ENCODE assay signal across 21 mouse cellular contexts in genomic region chr6:84327306-84328029, GRCm38 (mm10).
DNase-seq lines count a peak whose midpoint lies in the region; ATAC-seq and TF ChIP-seq lines count a peak whose summit lies in the region.
"Had no signal": no experiment of that assay in that cellular context is flagged by ENCODE, and none has a peak within 500 bp of the region (broad histone marks: within the 10 kb centered on the region; RNA-seq: fewer than 3 reads in every experiment).

No protein-coding gene starts in this region.

- intact Hi-C loops in left cerebral cortex, adult 2 months (cut with DNase I), result loop anchor here (10.0 kb wide), 2 partner anchors 407 to 587 kb away; no protein-coding TSS in a partner anchor
- intact Hi-C loops in left cerebral cortex, postnatal 36 days (cut with DNase I), result no loop called here

- H3K4me1 ChIP-seq in lung, embryonic 14.5 days (ENCODE audit: insufficient read depth), result no peaks in the 10 kb centered on the region
- H3K4me1 ChIP-seq in lung, postnatal 0 days (ENCODE audit: insufficient read depth, low read depth, low read length), result peaks cover 2% of the 10 kb centered on the region; the same call in 1 of the 2 replicates
- H3K4me1 ChIP-seq: forebrain, embryonic 12.5 days had no signal

- H3K27me3 ChIP-seq in lung, embryonic 14.5 days (ENCODE audit: insufficient read depth, low read length), result no peaks in the 10 kb centered on the region
- H3K27me3 ChIP-seq in lung, postnatal 0 days (replicated peaks; ENCODE audit: insufficient read depth, low read length), result no peaks in the 10 kb centered on the region
- H3K27me3 ChIP-seq: forebrain, embryonic 12.5 days had no signal

- no peak overlapping the region for H3K9ac ChIP-seq in lung, embryonic 14.5 days
- H3K9ac ChIP-seq in lung, postnatal 0 days (replicated peaks; ENCODE audit: low read depth), result no peak overlapping the region
- H3K9ac ChIP-seq: forebrain, embryonic 12.5 days; limb, embryonic 13.5 days had no signal

- no peak overlapping the region for H3K4me3 ChIP-seq in lung, embryonic 14.5 days (ENCODE audit: low read depth, low read length)
- H3K4me3 ChIP-seq in lung, postnatal 0 days (ENCODE audit: low read depth, low read length), result no peak overlapping the region
- H3K4me3 ChIP-seq in left cerebral cortex, adult 2 months, result no peak overlapping the region
- H3K4me3 ChIP-seq: forebrain, embryonic 12.5 days; hindbrain, embryonic 10.5 days; limb, embryonic 13.5 days; megakaryocyte, embryonic 14.5 days had no signal

- H3K4me2 ChIP-seq in lung, embryonic 14.5 days, result no peak overlapping the region
- no peak overlapping the region for H3K4me2 ChIP-seq in lung, postnatal 0 days (replicated peaks; ENCODE audit: low read depth, low read length)
- H3K4me2 ChIP-seq: forebrain, embryonic 12.5 days; limb, embryonic 13.5 days had no signal

- H3K9me3 ChIP-seq in lung, embryonic 14.5 days (ENCODE audit: low read depth, low read length), result no peaks in the 10 kb centered on the region
- H3K9me3 ChIP-seq in lung, postnatal 0 days (ENCODE audit: low read length), result no peaks in the 10 kb centered on the region
- H3K9me3 ChIP-seq: forebrain, embryonic 12.5 days; hindbrain, embryonic 10.5 days; limb, embryonic 13.5 days had no signal

- no peak for TF ChIP-seq CTCF in lung, embryonic 14.5 days (IDR thresholded peaks at IDR 0.05; ENCODE audit: low read depth)
- no peak for TF ChIP-seq CTCF in lung, postnatal 0 days (IDR thresholded peaks at IDR 0.05)
- TF ChIP-seq CTCF in left cerebral cortex, adult 2 months (IDR thresholded peaks at IDR 0.05), result no peak

- H3K27ac ChIP-seq in lung, embryonic 14.5 days (ENCODE audit: low read depth), result no peak overlapping the region
- 0 out of 2 replicates have a peak overlapping the region, but pooled peaks have one; percentile 51 for H3K27ac ChIP-seq in lung, postnatal 0 days (ENCODE audit: low read length)
- no peak overlapping the region for H3K27ac ChIP-seq in left cerebral cortex, adult 2 months
- H3K27ac ChIP-seq: forebrain, embryonic 12.5 days; hindbrain, embryonic 10.5 days; limb, embryonic 13.5 days had no signal

- peak; percentile 27 for DNase-seq in lung, embryonic 14.5 days
- DNase-seq in lung, postnatal 14 days, result no peak
- peak; percentile 25 for DNase-seq in c-Kit-negative CD71-positive TER-119-positive erythroid progenitor cells, embryonic 14.5 days (ENCODE audit: low read depth, low spot score)
- DNase-seq in liver, result peak; percentile 56
- peak; percentile 78 for DNase-seq in lung, postnatal 0 days (ENCODE audit: low spot score)
- DNase-seq in left cerebral cortex, adult 2 months (ENCODE audit: extremely low spot score in 1 of 2, low spot score in 2 of 2), result no peak
- DNase-seq in left cerebral cortex, postnatal 36 days (ENCODE audit: low spot score in 2 of 2), result no peak
- DNase-seq in adrenal gland, adult (ENCODE audit: inconsistent age in 2 of 2, low spot score in 1 of 2), result no peak
- DNase-seq: cerebellum, adult 18-20 months; gastrocnemius, postnatal 36 days; kidney, adult 2 months; kidney, postnatal 14 days; layer of hippocampus, adult 9-11 months; right cerebral cortex, adult 18-20 months; spleen, adult 18-20 months; thymus, postnatal 14 days had no signal

- peak; percentile 99 for TF ChIP-seq EP300 in lung, postnatal 0 days (IDR thresholded peaks at IDR 0.05)

- WGBS in lung, embryonic 14.5 days, result 63% methylated on average over 5 of the region's 5 CpGs
- whole genome bisulfite sequencing in lung, postnatal 0 days, result 43% methylated on average over 5 of the region's 5 CpGs

- no peaks in the 10 kb centered on the region for H3K36me3 ChIP-seq in lung, embryonic 14.5 days (ENCODE audit: insufficient read depth)
- H3K36me3 ChIP-seq in lung, postnatal 0 days (ENCODE audit: insufficient read depth, low read length), result no peaks in the 10 kb centered on the region
- H3K36me3 ChIP-seq: forebrain, embryonic 12.5 days; hindbrain, embryonic 10.5 days; limb, embryonic 13.5 days had no signal

- peak; percentile 29; the same call in 1 of the 2 replicates for ATAC-seq in lung, embryonic 14.5 days (ENCODE audit: insufficient read depth)
- peak; percentile 84 for ATAC-seq in lung, postnatal 0 days
- ATAC-seq: midbrain, embryonic 16.5 days had no signal

Comparison
In these comparisons a context has a peak if more than half of its experiments do, and no peak if none do; other contexts are left out.
1. DNase-seq: peak in lung, embryonic 14.5 days (single experiment), c-Kit-negative CD71-positive TER-119-positive erythroid progenitor cells, embryonic 14.5 days (single experiment), liver (single experiment) and lung, postnatal 0 days (single experiment); none in lung, postnatal 14 days (single experiment), left cerebral cortex, adult 2 months (0 of 2), left cerebral cortex, postnatal 36 days (0 of 2) and adrenal gland, adult (0 of 2).